Mouse (Mus musculus) olfactory bulb, adult 2 months (tissue): ENCODE measurements around the gene Aplnr. TPM values are rescaled to one million over a fixed set of nuclear protein-coding genes. Genes with fewer than 3 reads are reported as not detected.

ENCODE experiments used
- H3K27ac ChIP-seq: fragments of 200-500 bp; 2 replicates; pipeline ENCODE4 v1.5.1; 2012; ENCODE audit warnings: low read depth, low read length; ENCODE audit not compliant: insufficient read depth
- H3K4me1 ChIP-seq: fragments of 200-500 bp; 2 replicates; pipeline ENCODE4 v1.6.1; 2012; ENCODE audit warnings: low read length; ENCODE audit not compliant: control insufficient read depth, insufficient read depth
- H3K4me3 ChIP-seq: fragments of 200-500 bp; 2 replicates; pipeline ENCODE4 v1.5.1; 2012; ENCODE audit warnings: mild to moderate bottlenecking, low read depth, low read length, moderate library complexity; ENCODE audit not compliant: insufficient read depth
- CTCF ChIP-seq: fragments of 200-500 bp; IDR thresholded peaks from 2 replicates; pipeline ENCODE4 v1.5.1; 2012; ENCODE audit warnings: low read depth, mild to moderate bottlenecking, low read length, moderate library complexity; ENCODE audit not compliant: insufficient read depth
- POLR2A ChIP-seq: fragments of 200-500 bp; IDR thresholded peaks from 2 replicates; pipeline ENCODE4 v1.6.1; 2012; ENCODE audit warnings: mild to moderate bottlenecking, low read depth, low read length, moderate library complexity; ENCODE audit not compliant: insufficient read depth
- WGBS: fragments of 180-500 bp; shearing (Covaris S2); methylation state at CpG from one replicate; pipeline ENCODE4 v1.1.7; 2018; 5-methylcytosine and 5-hydroxymethylcytosine counted together
- polyA plus RNA-seq: library from polyadenylated mRNA; stranded (reverse); fragments of >200 nt; gene quantifications from 2 replicates; pipeline ENCODE4 v1.2.4, GENCODE M21; 2012; ENCODE audit warnings: low replicate concordance; ENCODE audit not compliant: missing spikeins, insufficient read depth, insufficient read length

Gene Aplnr
- polyA plus RNA-seq, 1 experiment: not detected

GRCm38 (mm10) chr2:85167624-85168023 lies 31.6 kb downstream of the Aplnr start:
- H3K4me3 ChIP-seq: no peak overlapping the region
- TF ChIP-seq CTCF: no peak
- no peak for TF ChIP-seq POLR2A
- no peak overlapping the region for H3K27ac ChIP-seq
- H3K4me1 ChIP-seq: no peaks in the 10 kb centered on the region; the same call in 1 of the 2 replicates
- WGBS: 58% methylated on average over 1 of the region's 1 CpGs

- H3K4me1 ChIP-seq: no peaks in the 10 kb centered on the region; the same call in 1 of the 2 replicates
- H3K4me3 ChIP-seq: no peak overlapping the region
- 88% methylated on average over 1 of the region's 1 CpGs for WGBS
- no peak for TF ChIP-seq POLR2A
- no peak overlapping the region for H3K27ac ChIP-seq
Observed at GRCm38 (mm10) chr2:85168327-85168726, 32.3 kb downstream of the Aplnr start.

GRCm38 (mm10) chr2:85172071-85172762 lies 36.2 kb downstream of the Aplnr start:
- TF ChIP-seq CTCF: no peak
- no peak for TF ChIP-seq POLR2A
- Histone ChIP-seq H3K27ac (no peak overlapping the region), H3K4me3 (no peak overlapping the region), H3K4me1 (no peaks in the 10 kb centered on the region)
- 74% methylated on average over 3 of the region's 3 CpGs for WGBS

DNA sequence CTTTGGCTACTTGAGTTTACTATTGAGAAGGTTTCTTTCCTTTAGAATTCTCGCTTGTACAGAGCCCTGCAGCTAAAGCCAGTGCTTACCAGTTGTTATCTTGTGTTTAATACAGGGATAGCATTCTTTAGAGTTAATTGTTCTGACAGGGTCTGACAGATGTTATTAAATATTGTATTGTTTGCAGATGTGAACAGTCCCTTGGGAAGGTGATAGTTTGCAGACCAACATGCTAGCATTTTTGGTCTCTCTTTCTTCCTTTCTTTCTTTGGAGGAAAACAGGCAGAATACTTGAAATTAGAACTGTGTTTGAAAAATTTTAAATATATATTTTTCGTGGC lies 36.7 kb downstream of the Aplnr start:
- TF ChIP-seq POLR2A (no peak), CTCF (no peak)
- Histone ChIP-seq H3K4me1 (no peaks in the 10 kb centered on the region), H3K27ac (no peak overlapping the region), H3K4me3 (no peak overlapping the region)
- WGBS: 80% methylated on average over 2 of the region's 2 CpGs

DNA sequence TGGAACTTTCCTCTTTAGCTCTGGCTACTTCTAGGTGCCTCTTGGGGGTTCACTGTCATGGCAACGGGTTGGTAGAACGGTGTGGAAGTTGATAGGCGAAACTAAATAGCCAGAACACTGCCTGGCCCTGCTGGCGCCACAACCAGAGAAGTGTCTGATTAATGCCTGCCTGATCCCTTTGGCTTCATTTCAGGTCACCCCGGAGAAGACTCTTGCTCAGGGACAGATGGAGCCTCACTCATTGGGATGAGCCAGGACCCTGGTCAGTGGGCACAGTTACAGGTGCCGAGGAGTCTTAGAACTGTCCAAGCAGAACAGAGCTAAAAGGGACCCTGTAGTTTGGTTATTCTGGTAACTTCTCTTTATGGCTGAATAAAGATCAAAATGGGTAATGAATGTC lies 37.5 kb downstream of the Aplnr start:
- no peak overlapping the region for H3K4me3 ChIP-seq
- 79% methylated on average over 6 of the region's 6 CpGs for WGBS
- no peak overlapping the region for H3K27ac ChIP-seq
- no peaks in the 10 kb centered on the region for H3K4me1 ChIP-seq
- TF ChIP-seq CTCF (no peak), POLR2A (no peak)

GRCm38 (mm10) chr2:85178139-85178800 lies 42.2 kb downstream of the Aplnr start:
- 67% methylated on average over 4 of the region's 4 CpGs for WGBS
- Histone ChIP-seq H3K27ac (no peak overlapping the region), H3K4me1 (no peaks in the 10 kb centered on the region), H3K4me3 (no peak overlapping the region)
- no peak for TF ChIP-seq CTCF
- no peak for TF ChIP-seq POLR2A

GRCm38 (mm10) chr2:85187582-85188151 lies 51.6 kb downstream of the Aplnr start:
- no peak overlapping the region for H3K4me3 ChIP-seq
- peaks cover 4% of the 10 kb centered on the region for H3K4me1 ChIP-seq
- H3K27ac ChIP-seq: no peak overlapping the region
- TF ChIP-seq POLR2A: no peak
- TF ChIP-seq CTCF: no peak
- WGBS: 47% methylated on average over 6 of the region's 6 CpGs

Other genes with a start within 250 kb of the Aplnr start
- not detected in 2 replicates for gene Rtn4rl2, start 249.5 kb upstream of the Aplnr start, polyA plus RNA-seq
- gene Slc43a3, start 199.6 kb upstream of the Aplnr start, polyA plus RNA-seq: not detected in 2 replicates
- not detected in 2 replicates for gene Prg2, start 155.8 kb upstream of the Aplnr start, polyA plus RNA-seq
- not detected in 2 replicates for gene Prg3, start 148.0 kb upstream of the Aplnr start, polyA plus RNA-seq
- not detected in 2 replicates for gene Ssrp1, start 99.0 kb upstream of the Aplnr start, polyA plus RNA-seq
- not detected in 2 replicates for gene P2rx3, start 98.8 kb upstream of the Aplnr start, polyA plus RNA-seq
- gene Tnks1bp1, start 88.2 kb upstream of the Aplnr start, polyA plus RNA-seq: not detected in 2 replicates
- 119 TPM in 1 of 2 replicates, not detected in the other for gene Lrrc55, start 61.0 kb downstream of the Aplnr start, polyA plus RNA-seq
- gene Olfr987, start 203.1 kb downstream of the Aplnr start, polyA plus RNA-seq: not detected in 2 replicates
- gene Olfr988, start 227.0 kb downstream of the Aplnr start, polyA plus RNA-seq: not detected in 2 replicates